Mouse (Mus musculus) adrenal gland, postnatal 14 days (tissue): Measurements from ENCODE around the gene Ccdc187. TPM values are rescaled to one million over a fixed set of nuclear protein-coding genes. Genes with fewer than 3 reads are reported as not detected.

ENCODE experiments used
- DNase-seq: peaks from one replicate; pipeline ENCODE4 v3.0.0; 2021; ENCODE audit warnings: mixed read lengths
- total RNA-seq: library from RNA; stranded (reverse); gene quantifications from 2 replicates; pipeline ENCODE4 v1.2.3, GENCODE M21; 2021

Ccdc187 gene
- total RNA-seq, 1 experiment from 2014 or later = 1.5 TPM

GRCm38 (mm10) chr2:26214526-26214925 lies 79.8 kb downstream of the Ccdc187 start:
- DNase-seq = peak; percentile 76

GRCm38 (mm10) chr2:26209566-26209965 lies 84.8 kb downstream of the Ccdc187 start:
- DNase-seq = no peak

- DNase-seq = peak; percentile 97
These were observed 86.1 kb downstream of the Ccdc187 start, which contains the start of gene Lhx3 for GRCm38 (mm10) chr2:26208126-26208789. Gene Lhx3, minus strand, starts transcription at chr2:26208289.

- no peak for DNase-seq
These were observed 86.8 kb downstream of the Ccdc187 start for GRCm38 (mm10) chr2:26207559-26207958.

- no peak for DNase-seq
These were observed 88.6 kb downstream of the Ccdc187 start for GRCm38 (mm10) chr2:26205761-26206160.

GRCm38 (mm10) chr2:26205126-26205525 lies 89.2 kb downstream of the Ccdc187 start:
- DNase-seq = peak; percentile 80

GRCm38 (mm10) chr2:26202849-26203475 lies 91.4 kb downstream of the Ccdc187 start:
- peak; percentile 75 for DNase-seq

- peak; percentile 37 for DNase-seq
These were observed 92.2 kb downstream of the Ccdc187 start for GRCm38 (mm10) chr2:26201926-26202848.

GRCm38 (mm10) chr2:26198488-26198887 lies 95.9 kb downstream of the Ccdc187 start:
- DNase-seq = no peak

GRCm38 (mm10) chr2:26194552-26195339 lies 99.6 kb downstream of the Ccdc187 start:
- no peak for DNase-seq

Other genes starting within 250 kb of the Ccdc187 start
- 25.9 and 30.5 TPM in 2 replicates for gene Nacc2, start 171.3 kb downstream of the Ccdc187 start, total RNA-seq
- gene Lhx3, start 86.3 kb downstream of the Ccdc187 start, total RNA-seq = 0.30 TPM in 1 of 2 replicates, not detected in the other
- gene Qsox2, start 57.0 kb downstream of the Ccdc187 start, total RNA-seq = 18.6 and 19.0 TPM in 2 replicates
- gene Gpsm1, start 21.0 kb upstream of the Ccdc187 start, total RNA-seq = 14.1 TPM in 2 replicates
- 19.0 and 19.8 TPM in 2 replicates for gene Dnlz, start 57.6 kb upstream of the Ccdc187 start, total RNA-seq
- 1.2 and 1.6 TPM in 2 replicates for gene Card9, start 66.4 kb upstream of the Ccdc187 start, total RNA-seq
- 26.9 and 33.7 TPM in 2 replicates for gene Snapc4, start 86.1 kb upstream of the Ccdc187 start, total RNA-seq
- 83.5 and 94.9 TPM in 2 replicates for gene Entr1, start 94.8 kb upstream of the Ccdc187 start, total RNA-seq
- gene Pmpca, start 94.8 kb upstream of the Ccdc187 start, total RNA-seq = 122 TPM in 2 replicates
- gene Inpp5e, start 114.6 kb upstream of the Ccdc187 start, total RNA-seq = 14.5 and 16.9 TPM in 2 replicates
- 50.1 and 54.6 TPM in 2 replicates for gene Sec16a, start 150.7 kb upstream of the Ccdc187 start, total RNA-seq
- 27.5 and 35.7 TPM in 2 replicates for gene Notch1, start 222.1 kb upstream of the Ccdc187 start, total RNA-seq